ENCODE assay signal across 8 mouse cellular contexts in the genomic region with DNA sequence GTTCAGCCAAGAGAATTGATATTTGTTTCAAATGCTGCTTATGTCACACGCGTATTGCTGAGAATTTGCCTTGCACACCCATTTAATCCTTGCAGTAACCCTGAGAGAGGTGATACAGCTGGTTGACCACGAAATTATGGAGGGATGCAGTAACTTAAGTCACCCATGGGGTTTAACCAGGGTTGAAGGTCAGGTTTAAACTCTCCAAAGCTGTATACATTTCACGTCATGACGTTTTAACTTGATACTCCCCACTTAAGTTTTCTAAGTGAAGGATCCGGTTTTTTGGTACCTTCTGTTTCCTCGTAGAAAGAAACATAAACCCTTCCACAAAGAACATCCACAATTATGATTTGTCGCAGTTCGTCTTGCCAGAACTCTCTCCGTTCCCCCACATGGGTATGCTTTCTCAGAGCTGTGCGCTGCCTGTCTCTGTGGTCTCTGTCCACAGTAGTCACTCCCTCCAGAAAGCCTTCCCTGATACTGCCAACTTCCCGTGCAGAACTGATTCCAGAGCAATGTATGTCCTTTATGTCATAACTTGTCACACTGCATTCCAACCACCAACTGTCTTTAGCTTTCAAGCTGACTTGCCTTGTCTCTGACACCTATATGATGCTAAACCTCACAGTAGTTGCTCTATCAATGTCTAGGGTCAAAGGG. TPM values are rescaled to one million over a fixed set of nuclear protein-coding genes. Genes with fewer than 3 reads are reported as not detected.
DNase-seq lines count a peak whose midpoint lies in the region; ATAC-seq and TF ChIP-seq lines count a peak whose summit lies in the region.

No protein-coding gene starts in this region.

- no peak for TF ChIP-seq CTCF in heart, adult 2 months (IDR thresholded peaks at IDR 0.05)
- no peak for TF ChIP-seq CTCF in CH12.LX (conservative IDR thresholded peaks at IDR 0.05 in 1 of 2, IDR thresholded peaks at IDR 0.05 in 1 of 2; ENCODE audit: low read depth in 2 of 2, low read length in 2 of 2)

- H3K36me3 ChIP-seq in heart, adult 2 months (ENCODE audit: control insufficient read depth, insufficient read depth, low read length): no peaks in the 10 kb centered on the region; the same call in 1 of the 2 replicates
- H3K36me3 ChIP-seq in CH12.LX (replicated peaks in 1 of 2; ENCODE audit: control insufficient read depth in 1 of 2, insufficient read depth in 1 of 2, low read length in 1 of 2): peaks cover 0 to 5% of the 10 kb centered on the region in 2 experiments
- H3K36me3 ChIP-seq in forebrain, embryonic 13.5 days (ENCODE audit: poor library complexity, severe bottlenecking): no peaks in the 10 kb centered on the region
- no peaks in the 10 kb centered on the region for H3K36me3 ChIP-seq in liver, embryonic 11.5 days (ENCODE audit: control insufficient read depth, insufficient read depth, low read length)
- no peaks in the 10 kb centered on the region for H3K36me3 ChIP-seq in stomach, embryonic 14.5 days (ENCODE audit: control insufficient read depth, insufficient read depth, low read length)

- dilution Hi-C loops in CH12.LX (cut with MboI; ENCODE audit: extremely low pct_ligation_motif_present, extremely low pct_unique_long_range_greater_than_20kb, low sequenced_read_pairs): no loop called here

- H3K79me2 ChIP-seq in heart, adult 2 months (replicated peaks; ENCODE audit: control insufficient read depth, insufficient read depth, low read length): peaks cover 6% of the 10 kb centered on the region
- H3K79me2 ChIP-seq in CH12.LX (replicated peaks; ENCODE audit: control insufficient read depth, extremely low read depth, insufficient read depth, poor library complexity, severe bottlenecking): peaks cover 26% of the 10 kb centered on the region

- H3K27me3 ChIP-seq in heart, adult 2 months (ENCODE audit: control insufficient read depth, insufficient read depth, low read length): no peaks in the 10 kb centered on the region
- peaks cover 9% of the 10 kb centered on the region for H3K27me3 ChIP-seq in CH12.LX (replicated peaks)
- H3K27me3 ChIP-seq in forebrain, embryonic 13.5 days: peaks cover 3% of the 10 kb centered on the region; the same call in 1 of the 2 replicates
- peaks cover 3% of the 10 kb centered on the region for H3K27me3 ChIP-seq in liver, embryonic 11.5 days (replicated peaks; ENCODE audit: control insufficient read depth, insufficient read depth, low read length)
- no peaks in the 10 kb centered on the region for H3K27me3 ChIP-seq in stomach, embryonic 14.5 days (ENCODE audit: control insufficient read depth, insufficient read depth, low read length)

- peak overlapping the region; percentile 68 for H3K4me3 ChIP-seq in heart, adult 2 months
- peak overlapping the region; percentile 88 to 98 (median 89) for H3K4me3 ChIP-seq in CH12.LX (replicated peaks in 1 of 3; ENCODE audit: low read depth in 2 of 3, low read length in 2 of 3, poor library complexity in 1 of 3)
- peak overlapping the region; percentile 85 for H3K4me3 ChIP-seq in forebrain, embryonic 13.5 days
- peak overlapping the region; percentile 84 for H3K4me3 ChIP-seq in liver, embryonic 11.5 days (ENCODE audit: low read depth, low read length)
- peak overlapping the region; percentile 93 for H3K4me3 ChIP-seq in stomach, embryonic 14.5 days (ENCODE audit: low read depth, low read length)

- peak overlapping the region; percentile 99 for H3K27ac ChIP-seq in heart, adult 2 months
- H3K27ac ChIP-seq in CH12.LX (ENCODE audit: insufficient read depth, low read depth): no peak overlapping the region
- peak overlapping the region; percentile 98 for H3K27ac ChIP-seq in forebrain, embryonic 13.5 days
- peak overlapping the region; percentile 89 for H3K27ac ChIP-seq in liver, embryonic 11.5 days (ENCODE audit: low read depth, low read length)
- peak overlapping the region; percentile 95; the same call in 1 of the 2 replicates for H3K27ac ChIP-seq in stomach, embryonic 14.5 days (ENCODE audit: low read length)

- no peak for DNase-seq in heart, adult 2 months
- no peak for DNase-seq in heart, adult 18-20 months
- DNase-seq in CH12.LX (ENCODE audit: extremely low read depth): no peak
- DNase-seq in liver, embryonic 11.5 days (ENCODE audit: low spot score): peak; percentile 43
- no peak for DNase-seq in thymus, postnatal 0 days (ENCODE audit: low spot score)
- DNase-seq in kidney, adult 11 months: no peak

- peak overlapping the region; percentile 85 for H3K4me2 ChIP-seq in CH12.LX (ENCODE audit: insufficient read depth, low read depth, poor library complexity, severe bottlenecking)
- peak overlapping the region; percentile 81 for H3K4me2 ChIP-seq in forebrain, embryonic 13.5 days
- peak overlapping the region; percentile 97 for H3K4me2 ChIP-seq in liver, embryonic 11.5 days
- peak overlapping the region; percentile 59 for H3K4me2 ChIP-seq in stomach, embryonic 14.5 days (replicated peaks; ENCODE audit: low read depth, low read length)

- in situ Hi-C loops in CH12.LX (cut with MboI; ENCODE audit: low pct_ligation_motif_present, low pct_unique_long_range_greater_than_20kb, low sequenced_read_pairs): loop anchor here (5.0 kb wide), 1 partner anchor 46 kb away; no protein-coding TSS in a partner anchor

- TF ChIP-seq EP300 in heart, adult 2 months (IDR thresholded peaks at IDR 0.05; ENCODE audit: insufficient read depth, low read depth, low read length): no peak
- no peak for TF ChIP-seq EP300 in CH12.LX (IDR thresholded peaks at IDR 0.05; ENCODE audit: low read length)

- peaks cover 5% of the 10 kb centered on the region for H3K4me1 ChIP-seq in heart, adult 2 months (ENCODE audit: control insufficient read depth, insufficient read depth, low read length)
- peaks cover 10 to 25% of the 10 kb centered on the region in 2 experiments for H3K4me1 ChIP-seq in CH12.LX (ENCODE audit: control insufficient read depth in 1 of 2, insufficient read depth in 2 of 2)
- peaks cover 34% of the 10 kb centered on the region for H3K4me1 ChIP-seq in forebrain, embryonic 13.5 days
- peaks cover 16% of the 10 kb centered on the region for H3K4me1 ChIP-seq in liver, embryonic 11.5 days (replicated peaks; ENCODE audit: control insufficient read depth, insufficient read depth, low read length)
- peaks cover 16% of the 10 kb centered on the region for H3K4me1 ChIP-seq in stomach, embryonic 14.5 days (ENCODE audit: control insufficient read depth, insufficient read depth, low read length)

- no peak for ATAC-seq in forebrain, embryonic 13.5 days
- peak; percentile 46 for ATAC-seq in liver, embryonic 11.5 days (replicated peaks; ENCODE audit: low FRiP score)
- ATAC-seq in stomach, embryonic 14.5 days (ENCODE audit: insufficient number of reproducible peaks, insufficient read depth, low FRiP score, low read depth): peak; percentile 11; the same call in 1 of the 2 replicates

- WGBS in heart, adult 2 months: 5% methylated on average over 12 of the region's 12 CpGs
- WGBS in forebrain, embryonic 13.5 days: 7% methylated on average over 12 of the region's 12 CpGs
- WGBS in liver, embryonic 11.5 days: 3% methylated on average over 12 of the region's 12 CpGs
- 4% methylated on average over 12 of the region's 12 CpGs for WGBS in stomach, embryonic 14.5 days

- H3K9me3 ChIP-seq in CH12.LX (replicated peaks; ENCODE audit: low read length): no peaks in the 10 kb centered on the region
- no peaks in the 10 kb centered on the region for H3K9me3 ChIP-seq in forebrain, embryonic 13.5 days (replicated peaks)
- H3K9me3 ChIP-seq in liver, embryonic 11.5 days (ENCODE audit: control insufficient read depth, low read length): no peaks in the 10 kb centered on the region
- no peaks in the 10 kb centered on the region for H3K9me3 ChIP-seq in stomach, embryonic 14.5 days (ENCODE audit: control insufficient read depth, low read depth, low read length)

- H3K9ac ChIP-seq in heart, adult 2 months (ENCODE audit: low read depth, low read length): peak overlapping the region; percentile 79
- H3K9ac ChIP-seq in CH12.LX (ENCODE audit: insufficient read depth, low read depth): peak overlapping the region; percentile 66
- H3K9ac ChIP-seq in forebrain, embryonic 13.5 days: peak overlapping the region; percentile 93
- peak overlapping the region; percentile 85 for H3K9ac ChIP-seq in liver, embryonic 11.5 days (ENCODE audit: low read depth, low read length)
- H3K9ac ChIP-seq in stomach, embryonic 14.5 days (replicated peaks; ENCODE audit: low read depth, low read length): peak overlapping the region; percentile 36; the same call in 1 of the 2 replicates

- intact Hi-C loops in heart, adult 2 months (cut with DNase I): loop anchor here (1.0 to 5.0 kb wide), 2 partner anchors 39 to 68 kb away; no protein-coding TSS in a partner anchor

- TF ChIP-seq RAD21 in CH12.LX (IDR thresholded peaks at IDR 0.05; ENCODE audit: low read depth, low read length): no peak

- no peak for TF ChIP-seq POLR2A in heart, adult 2 months (IDR thresholded peaks at IDR 0.05; ENCODE audit: insufficient read depth, low read depth, low read length)
- no peak for TF ChIP-seq POLR2A in CH12.LX (IDR thresholded peaks at IDR 0.05; ENCODE audit: low read depth, low read length)

TF ChIP-seq in CH12.LX, 34 proteins besides CTCF, POLR2A, EP300 and RAD21:
- TF ChIP-seq MXI1 (IDR thresholded peaks at IDR 0.05; ENCODE audit: low read depth, low read length) (0 out of 2 replicates have a peak, but pooled peaks have one; percentile 3), TBP (conservative IDR thresholded peaks at IDR 0.05; ENCODE audit: low read depth, low read length) (0 out of 2 replicates have a peak, but pooled peaks have one; percentile 15), MYC (IDR thresholded peaks at IDR 0.05; ENCODE audit: low read depth, low read length) (peak; percentile 28; the same call in 1 of the 2 replicates), SIN3A (IDR thresholded peaks at IDR 0.05; ENCODE audit: low read length) (peak; percentile 2), MAFK (IDR thresholded peaks at IDR 0.05; ENCODE audit: insufficient replicate concordance, low read length) (no peak)

RNA-seq across cellular contexts. Expression of a gene that starts 0.6 kb away (rescaled TPM):
- total RNA-seq in heart, adult 2 months (2021): 10 to 100 TPM; 21.2 to 21.3 TPM
- polyA plus RNA-seq in heart, adult 2 months (2012; rRNA removed): 4.3 and 7.4 TPM in 2 replicates
- 10 to 100 TPM; 21.1 to 21.3 TPM for total RNA-seq in heart, adult 18-20 months (2021)
- 5.6 and 7.0 TPM in 2 replicates for total RNA-seq in CH12.LX (2012; rRNA removed)
- total RNA-seq in CH12.LX (2014; rRNA removed): 9.5 and 10.0 TPM in 2 replicates
- 10.9 and 11.3 TPM in 2 replicates for polyA plus RNA-seq in CH12.LX (2012; ENCODE audit: insufficient read length, low read depth)
- 22.1 and 23.3 TPM in 2 replicates for polyA plus RNA-seq in forebrain, embryonic 13.5 days (2015; fragmentation: Nextera tagmentation; extraction: Ambion mirVana)
- polyA plus RNA-seq in liver, embryonic 11.5 days (2014; fragmentation: Nextera tagmentation; extraction: Ambion mirVana): 12.4 and 13.2 TPM in 2 replicates
- polyA plus RNA-seq in stomach, embryonic 14.5 days (2014; fragmentation: Nextera tagmentation; extraction: Ambion mirVana): 17.4 and 17.6 TPM in 2 replicates
- 4.4 and 4.8 TPM in 2 replicates for polyA plus RNA-seq in thymus, postnatal 0 days (2015; fragmentation: Nextera tagmentation; extraction: Ambion mirVana)

Comparison
In these comparisons a context has a peak if more than half of its experiments do, and no peak if none do; other contexts are left out.
1. H3K9ac ChIP-seq: peak in every context shown above with its lines; median percentile 93 in forebrain, embryonic 13.5 days; 85 in liver, embryonic 11.5 days; 79 in heart, adult 2 months; 66 in CH12.LX; 36 in stomach, embryonic 14.5 days.